Comparison of ENCODE assay signal across 33 mouse cellular contexts in the genomic region with DNA sequence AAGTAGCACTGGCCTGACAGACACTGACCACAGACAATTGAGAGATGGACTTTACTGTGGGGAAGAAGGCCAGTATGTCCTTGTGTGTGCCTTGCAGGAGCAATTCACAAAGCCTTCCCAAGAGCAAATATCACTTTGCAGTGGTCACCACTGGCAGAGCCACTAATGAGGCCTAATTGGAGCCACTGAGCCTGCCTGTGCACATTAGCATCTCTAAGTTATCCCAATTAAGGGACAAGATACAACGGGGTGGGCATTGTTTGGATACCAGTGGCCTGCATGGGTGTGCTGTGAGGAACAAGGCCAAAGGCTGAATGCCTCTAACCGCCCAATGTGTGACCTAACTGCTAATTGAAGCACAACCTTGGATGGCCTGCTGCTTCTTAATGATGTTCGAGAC.
DNase-seq lines count a peak whose midpoint lies in the region; ATAC-seq lines count a peak whose summit lies in the region.
"Had no signal": no experiment of that assay in that cellular context is flagged by ENCODE, and none has a peak within 500 bp of the region (broad histone marks: within the 10 kb centered on the region; RNA-seq: fewer than 3 reads in every experiment).

No protein-coding gene starts in this region.

- H3K4me3 ChIP-seq in embryonic facial prominence, embryonic 12.5 days = no peak overlapping the region
- H3K4me3 ChIP-seq in embryonic facial prominence, embryonic 10.5 days = no peak overlapping the region
- H3K4me3 ChIP-seq in heart, embryonic 11.5 days (ENCODE audit: low read depth, low read length) = no peak overlapping the region
- H3K4me3 ChIP-seq in midbrain, embryonic 13.5 days (replicated peaks) = no peak overlapping the region
- no peak overlapping the region for H3K4me3 ChIP-seq in midbrain, embryonic 15.5 days
- H3K4me3 ChIP-seq: embryonic facial prominence, embryonic 15.5 days; heart, adult 2 months; heart, embryonic 13.5 days; layer of hippocampus, adult 2 months; left cerebral cortex, adult 2 months; limb, embryonic 12.5 days; liver, embryonic 12.5 days; myocyte; neural tube, embryonic 12.5 days had no signal

- H3K27ac ChIP-seq in embryonic facial prominence, embryonic 12.5 days = no peak overlapping the region
- H3K27ac ChIP-seq in embryonic facial prominence, embryonic 10.5 days (replicated peaks) = no peak overlapping the region
- no peak overlapping the region for H3K27ac ChIP-seq in heart, embryonic 11.5 days (ENCODE audit: low read depth, low read length)
- no peak overlapping the region for H3K27ac ChIP-seq in midbrain, embryonic 13.5 days
- H3K27ac ChIP-seq in midbrain, embryonic 15.5 days = no peak overlapping the region
- H3K27ac ChIP-seq: embryonic facial prominence, embryonic 15.5 days; heart, adult 2 months; heart, embryonic 13.5 days; hindbrain, embryonic 14.5 days; layer of hippocampus, adult 2 months; left cerebral cortex, adult 2 months; limb, embryonic 12.5 days; liver, embryonic 12.5 days; neural tube, embryonic 12.5 days had no signal

- H3K27me3 ChIP-seq in embryonic facial prominence, embryonic 12.5 days = no peaks in the 10 kb centered on the region
- H3K27me3 ChIP-seq in embryonic facial prominence, embryonic 10.5 days (replicated peaks; ENCODE audit: low read depth, poor library complexity, severe bottlenecking) = no peaks in the 10 kb centered on the region
- H3K27me3 ChIP-seq in heart, embryonic 11.5 days (ENCODE audit: control insufficient read depth, insufficient read depth, low read length) = no peaks in the 10 kb centered on the region
- no peaks in the 10 kb centered on the region for H3K27me3 ChIP-seq in midbrain, embryonic 13.5 days
- H3K27me3 ChIP-seq in midbrain, embryonic 15.5 days (replicated peaks) = no peaks in the 10 kb centered on the region
- H3K27me3 ChIP-seq: embryonic facial prominence, embryonic 15.5 days; heart, embryonic 13.5 days; limb, embryonic 12.5 days; liver, embryonic 12.5 days; neural tube, embryonic 12.5 days; Patski had no signal

- H3K9me3 ChIP-seq in embryonic facial prominence, embryonic 12.5 days = no peaks in the 10 kb centered on the region
- H3K9me3 ChIP-seq in embryonic facial prominence, embryonic 10.5 days = no peaks in the 10 kb centered on the region
- 0 out of 2 replicates have a peak, but pooled peaks cover 2% of the 10 kb centered on the region for H3K9me3 ChIP-seq in heart, embryonic 11.5 days (replicated peaks; ENCODE audit: control insufficient read depth, low read length)
- no peaks in the 10 kb centered on the region for H3K9me3 ChIP-seq in midbrain, embryonic 13.5 days
- no peaks in the 10 kb centered on the region for H3K9me3 ChIP-seq in midbrain, embryonic 15.5 days
- H3K9me3 ChIP-seq: embryonic facial prominence, embryonic 15.5 days; heart, embryonic 13.5 days; limb, embryonic 12.5 days; liver, embryonic 12.5 days; neural tube, embryonic 12.5 days had no signal

- no peak overlapping the region for H3K9ac ChIP-seq in embryonic facial prominence, embryonic 12.5 days
- no peak overlapping the region for H3K9ac ChIP-seq in heart, embryonic 11.5 days (ENCODE audit: low read depth, low read length)
- H3K9ac ChIP-seq in midbrain, embryonic 13.5 days (replicated peaks) = no peak overlapping the region
- H3K9ac ChIP-seq in midbrain, embryonic 15.5 days = no peak overlapping the region
- H3K9ac ChIP-seq: embryonic facial prominence, embryonic 15.5 days; heart, embryonic 13.5 days; hindbrain, embryonic 14.5 days; limb, embryonic 12.5 days; liver, embryonic 12.5 days; liver, postnatal 0 days; neural tube, embryonic 12.5 days had no signal

- WGBS in embryonic facial prominence, embryonic 12.5 days = 69% methylated on average over 3 of the region's 3 CpGs
- 65% methylated on average over 3 of the region's 3 CpGs for WGBS in embryonic facial prominence, embryonic 10.5 days
- 79% methylated on average over 3 of the region's 3 CpGs for WGBS in heart, embryonic 11.5 days (ENCODE audit: insufficient replicate concordance)
- 67% methylated on average over 3 of the region's 3 CpGs for WGBS in midbrain, embryonic 13.5 days
- WGBS in midbrain, embryonic 15.5 days = 62% methylated on average over 3 of the region's 3 CpGs

- no peaks in the 10 kb centered on the region for H3K4me1 ChIP-seq in embryonic facial prominence, embryonic 12.5 days
- H3K4me1 ChIP-seq in embryonic facial prominence, embryonic 10.5 days = peaks cover 10% of the 10 kb centered on the region
- no peaks in the 10 kb centered on the region for H3K4me1 ChIP-seq in heart, embryonic 11.5 days (ENCODE audit: control insufficient read depth, insufficient read depth, low read length)
- H3K4me1 ChIP-seq in midbrain, embryonic 13.5 days (replicated peaks) = peaks cover 20% of the 10 kb centered on the region
- peaks cover 11% of the 10 kb centered on the region for H3K4me1 ChIP-seq in midbrain, embryonic 15.5 days
- H3K4me1 ChIP-seq: embryonic facial prominence, embryonic 15.5 days; limb, embryonic 12.5 days; liver, embryonic 12.5 days; neural tube, embryonic 12.5 days had no signal

- ATAC-seq in embryonic facial prominence, embryonic 12.5 days (ENCODE audit: insufficient number of reproducible peaks, insufficient read depth, low FRiP score, low TSS enrichment) = peak; percentile 44; the same call in 1 of the 2 replicates
- ATAC-seq in heart, embryonic 11.5 days (replicated peaks; ENCODE audit: insufficient number of reproducible peaks, low FRiP score, low TSS enrichment) = no peak
- peak; percentile 56 for ATAC-seq in midbrain, embryonic 13.5 days
- no peak for ATAC-seq in midbrain, embryonic 15.5 days (replicated peaks)
- ATAC-seq in CD4-positive, CD25-positive, alpha-beta regulatory T cell, adult 4 months = no peak
- ATAC-seq: liver, embryonic 12.5 days; liver, postnatal 0 days; Patski had no signal

- no peaks in the 10 kb centered on the region for H3K36me3 ChIP-seq in embryonic facial prominence, embryonic 12.5 days
- no peaks in the 10 kb centered on the region for H3K36me3 ChIP-seq in embryonic facial prominence, embryonic 10.5 days (replicated peaks)
- H3K36me3 ChIP-seq in heart, embryonic 11.5 days (ENCODE audit: control insufficient read depth, insufficient read depth, low read length) = no peaks in the 10 kb centered on the region
- no peaks in the 10 kb centered on the region for H3K36me3 ChIP-seq in midbrain, embryonic 13.5 days
- H3K36me3 ChIP-seq in midbrain, embryonic 15.5 days (replicated peaks) = no peaks in the 10 kb centered on the region
- H3K36me3 ChIP-seq: embryonic facial prominence, embryonic 15.5 days; G1E; heart, embryonic 13.5 days; limb, embryonic 12.5 days; liver, embryonic 12.5 days; neural tube, embryonic 12.5 days had no signal

- no peak for DNase-seq in embryonic facial prominence, embryonic 10.5 days (ENCODE audit: low spot score)
- peak; percentile 75 for DNase-seq in heart, adult 11 months
- DNase-seq: adrenal gland, postnatal 10 days; cerebellum, adult 11 months; cerebellum, adult 9-10 months; cerebellum, postnatal 36 days; embryo, embryonic 11 days; gastrocnemius, postnatal 36 days; heart, adult 2 months; heart, postnatal 10 days; kidney, adult 2 months; kidney, postnatal 36 days; liver, postnatal 0 days; lung, postnatal 36 days; right cerebral cortex, postnatal 25 days; spleen, adult 18-20 months; thymus, postnatal 14 days had no signal

- H3K4me2 ChIP-seq in embryonic facial prominence, embryonic 12.5 days (replicated peaks) = no peak overlapping the region
- no peak overlapping the region for H3K4me2 ChIP-seq in heart, embryonic 11.5 days
- no peak overlapping the region for H3K4me2 ChIP-seq in midbrain, embryonic 13.5 days (replicated peaks)
- H3K4me2 ChIP-seq in midbrain, embryonic 15.5 days = no peak overlapping the region
- H3K4me2 ChIP-seq: embryonic facial prominence, embryonic 15.5 days; heart, embryonic 13.5 days; hindbrain, embryonic 14.5 days; limb, embryonic 12.5 days; liver, embryonic 12.5 days; neural tube, embryonic 12.5 days had no signal

Comparison
In these comparisons a context has a peak if more than half of its experiments do, and no peak if none do; other contexts are left out.
1. ATAC-seq: peak in embryonic facial prominence, embryonic 12.5 days (single experiment) and midbrain, embryonic 13.5 days (single experiment); none in heart, embryonic 11.5 days (single experiment), midbrain, embryonic 15.5 days (single experiment) and CD4-positive, CD25-positive, alpha-beta regulatory T cell, adult 4 months (single experiment).